Mouse (Mus musculus): ENCODE data around the gene Diaph3. TPM values are rescaled to one million over a fixed set of nuclear protein-coding genes. Genes with fewer than 3 reads are reported as not detected.
A peak's percentile ranks its signal among the peaks of the same experiment; 100 is the strongest.

The Diaph3 gene
- total RNA-seq, 4 experiments from 2014 or later: 0.73 to 1.7 (median 0.96) TPM

- no peak for DNase-seq
These were observed 61.3 kb downstream of the Diaph3 start for GRCm38 (mm10) chr14:87079725-87080124.

GRCm38 (mm10) chr14:87075021-87075531 lies 66.0 kb downstream of the Diaph3 start:
- DNase-seq: no peak

- DNase-seq: no peak
These were observed 76.8 kb downstream of the Diaph3 start for GRCm38 (mm10) chr14:87064281-87064680.

DNA sequence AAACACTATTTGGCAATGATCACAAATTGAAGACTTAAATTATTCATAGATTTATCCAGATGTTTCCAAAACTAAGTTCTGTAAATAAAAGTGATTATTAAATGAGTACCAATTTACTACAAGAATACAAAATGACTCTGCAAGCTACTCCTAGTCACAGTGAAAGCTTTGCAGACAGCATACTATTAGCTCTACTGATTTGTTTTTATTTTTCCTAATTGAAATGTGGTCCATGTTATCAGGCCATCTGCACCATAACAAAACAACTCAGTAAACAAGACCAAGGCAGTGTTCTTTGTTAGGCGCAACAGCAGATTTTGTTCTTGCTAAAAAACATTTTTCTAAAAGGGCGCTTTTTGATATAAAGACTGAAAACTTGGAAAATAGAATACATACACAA lies 84.9 kb downstream of the Diaph3 start:
- no peak for DNase-seq

DNA sequence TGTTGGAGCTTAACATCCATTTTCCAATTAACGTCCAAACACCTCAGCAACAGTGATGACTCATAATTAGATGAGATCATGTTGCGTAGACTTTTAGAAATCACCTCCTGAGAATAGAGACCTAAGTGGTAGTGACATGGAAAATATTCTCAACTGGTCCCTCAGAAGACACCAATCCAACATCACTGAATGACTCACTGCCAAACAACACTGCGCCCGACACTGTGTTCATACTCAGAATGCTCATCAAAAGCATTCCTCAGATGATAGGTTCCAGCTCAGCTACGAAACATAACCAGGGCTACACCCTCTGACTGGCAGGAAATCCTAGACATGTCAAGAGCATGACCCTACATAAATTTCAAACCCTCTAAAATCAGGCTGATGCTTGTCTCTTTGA lies 89.8 kb downstream of the Diaph3 start:
- DNase-seq: no peak

GRCm38 (mm10) chr14:87044401-87044806 lies 96.6 kb downstream of the Diaph3 start:
- no peak for DNase-seq

- no peak for DNase-seq
These were observed 120.8 kb downstream of the Diaph3 start for GRCm38 (mm10) chr14:87020240-87020639.

DNA sequence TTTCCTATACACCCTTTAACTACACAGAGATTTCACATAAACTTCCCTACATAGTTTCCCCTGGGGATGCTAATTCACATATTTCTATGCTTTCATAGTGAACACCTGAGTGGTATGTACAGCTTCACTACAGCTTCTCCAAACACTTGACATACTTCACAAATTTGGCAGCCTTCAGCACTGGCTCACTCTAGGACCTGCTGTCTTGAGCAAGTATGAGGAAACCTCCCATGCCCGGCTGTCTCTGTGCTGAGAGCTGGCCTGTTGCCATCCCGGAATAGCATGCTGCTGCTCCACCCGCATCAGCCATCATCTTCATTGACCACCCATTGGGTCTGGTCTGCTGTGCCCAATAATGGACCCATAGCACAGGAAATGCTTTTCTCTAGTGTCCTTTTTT lies 121.3 kb downstream of the Diaph3 start:
- DNase-seq: no peak

DNA sequence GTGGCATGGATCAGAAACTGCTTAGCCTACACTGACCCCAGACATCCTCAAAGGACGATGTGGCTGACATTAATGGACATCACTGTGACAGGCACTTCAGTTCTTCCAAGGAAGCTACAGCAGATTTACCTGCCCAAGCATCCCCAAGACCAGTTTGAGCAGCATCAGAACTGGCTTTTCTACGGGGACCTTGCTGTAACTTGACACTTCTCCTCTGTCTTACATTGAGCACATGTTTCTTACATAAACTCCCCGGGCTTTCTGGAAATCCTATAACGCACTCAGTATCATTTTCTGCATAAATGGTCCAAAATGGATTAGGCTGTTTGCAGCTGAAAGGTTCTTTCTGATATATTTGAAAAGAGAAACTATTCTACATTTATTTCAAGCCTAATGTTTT lies 143.7 kb downstream of the Diaph3 start:
- no peak for DNase-seq

- no peak for DNase-seq
These were observed 189.9 kb downstream of the Diaph3 start for GRCm38 (mm10) chr14:86951169-86951568.

DNA sequence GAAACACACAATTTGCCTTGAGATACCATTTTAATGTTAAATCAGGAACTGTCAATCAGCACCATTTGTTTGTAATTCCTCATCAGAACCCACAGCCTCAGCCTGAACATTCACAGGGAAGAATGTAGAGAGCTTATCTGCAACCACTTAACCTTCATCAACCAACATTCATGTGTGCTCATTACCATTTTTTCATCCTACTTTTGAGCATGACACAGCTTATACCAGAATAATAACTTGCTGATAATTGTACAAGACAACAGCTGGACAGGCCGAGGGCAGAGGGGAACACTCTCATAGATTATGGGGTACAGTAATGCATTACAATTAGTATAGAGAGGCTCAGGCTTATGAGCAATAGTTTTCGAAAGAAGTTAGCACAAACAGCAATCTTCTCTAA lies 203.1 kb downstream of the Diaph3 start:
- DNase-seq: no peak

- no peak for DNase-seq
These were observed 204.6 kb downstream of the Diaph3 start for GRCm38 (mm10) chr14:86936424-86936823.

- DNase-seq: no peak
These were observed 210.3 kb downstream of the Diaph3 start for GRCm38 (mm10) chr14:86930763-86931162.

DNA sequence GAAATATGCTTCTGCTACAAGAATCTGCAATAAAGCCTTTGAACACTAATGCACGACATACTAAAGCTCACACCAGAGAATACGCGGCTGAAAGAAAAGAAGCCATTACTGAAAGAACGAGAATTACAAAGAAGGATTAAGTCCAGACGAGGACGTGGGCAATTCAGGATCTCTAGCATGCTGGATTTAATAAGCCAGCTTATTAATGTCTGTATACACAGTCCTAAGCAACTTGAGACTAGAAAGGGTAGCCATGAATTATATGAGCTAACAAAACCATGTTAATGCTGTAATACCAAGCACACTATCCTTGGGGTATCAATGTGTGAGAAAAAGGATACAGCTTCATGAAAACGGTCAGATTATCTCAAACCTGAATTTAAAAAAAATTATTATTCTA lies 214.2 kb downstream of the Diaph3 start:
- no peak for DNase-seq

GRCm38 (mm10) chr14:86898898-86899297 lies 242.1 kb downstream of the Diaph3 start:
- DNase-seq: no peak

DNA sequence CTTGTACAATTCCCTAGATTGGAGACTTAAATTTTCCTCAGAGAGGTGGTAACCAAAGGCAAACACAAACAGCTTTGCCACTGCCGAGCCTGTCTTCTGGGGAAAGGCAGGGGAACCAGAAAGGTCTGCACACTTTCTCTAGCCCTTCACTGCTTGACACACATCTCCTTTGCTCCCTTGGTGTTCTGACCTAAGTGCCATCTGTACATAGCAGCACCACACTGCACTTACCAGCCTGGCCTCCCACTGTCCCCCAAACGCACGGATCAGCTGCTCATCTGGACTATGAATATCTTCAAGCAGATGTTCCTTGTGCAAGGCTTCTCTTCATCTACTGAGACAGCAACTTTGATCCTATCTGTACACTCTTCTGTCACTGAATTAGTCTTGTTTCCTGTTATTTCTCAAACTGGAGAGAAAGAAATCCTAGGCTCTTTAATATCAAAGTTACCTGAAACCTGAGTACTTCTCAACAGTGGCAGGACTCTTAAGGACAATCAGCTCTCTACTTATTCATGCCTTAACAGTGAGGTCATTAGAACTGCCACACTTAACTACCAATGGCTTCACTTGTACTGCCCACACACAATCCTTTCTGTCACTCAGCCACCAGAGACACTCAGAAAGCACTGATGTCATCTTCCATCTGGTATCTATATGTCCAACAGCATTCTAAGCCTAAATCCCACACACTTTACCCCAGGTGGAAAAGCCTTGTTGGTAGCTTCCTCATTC lies 251.8 kb downstream of the Diaph3 start:
- no peak for DNase-seq

- no peak for DNase-seq
These were observed 255.5 kb downstream of the Diaph3 start for GRCm38 (mm10) chr14:86885417-86886098.

DNA sequence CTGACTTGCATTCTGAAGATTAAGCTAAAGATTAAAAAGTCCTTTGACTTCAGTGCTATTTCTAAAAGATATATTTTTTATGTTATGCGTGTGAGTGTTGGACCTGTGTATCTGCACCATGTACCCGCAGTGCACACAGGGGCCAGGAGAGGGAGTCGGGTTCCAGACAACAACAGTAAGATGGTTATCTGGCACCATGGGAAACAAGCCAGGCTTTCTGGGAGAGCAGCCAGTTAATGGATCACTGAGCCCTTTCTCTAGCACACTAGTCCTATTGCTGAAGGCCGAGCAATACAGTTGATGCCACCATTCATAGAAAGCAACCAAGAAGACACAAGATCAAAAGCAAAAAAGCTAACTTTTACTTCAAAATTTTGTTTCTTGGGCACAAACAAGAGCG lies 271.5 kb downstream of the Diaph3 start:
- DNase-seq: peak; percentile 12

DNA sequence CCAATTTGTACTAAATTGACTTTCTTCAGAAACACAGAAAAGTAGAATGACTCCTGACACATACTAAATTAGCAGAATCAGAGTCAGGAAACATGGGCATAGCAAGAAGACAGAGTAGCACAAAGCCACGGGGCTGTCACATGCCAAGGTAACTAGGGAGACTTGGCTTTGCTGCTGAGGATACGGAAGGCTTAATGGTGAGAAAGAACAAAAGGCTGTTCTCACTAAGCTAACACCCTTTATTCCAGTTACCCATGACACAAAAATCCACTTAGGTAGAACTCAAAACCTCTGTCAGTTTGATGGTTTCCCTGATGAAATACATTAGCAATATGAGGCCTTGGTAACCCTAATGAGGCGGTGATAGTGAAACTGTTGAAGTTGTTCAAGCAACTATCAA lies 273.9 kb downstream of the Diaph3 start:
- no peak for DNase-seq

DNA sequence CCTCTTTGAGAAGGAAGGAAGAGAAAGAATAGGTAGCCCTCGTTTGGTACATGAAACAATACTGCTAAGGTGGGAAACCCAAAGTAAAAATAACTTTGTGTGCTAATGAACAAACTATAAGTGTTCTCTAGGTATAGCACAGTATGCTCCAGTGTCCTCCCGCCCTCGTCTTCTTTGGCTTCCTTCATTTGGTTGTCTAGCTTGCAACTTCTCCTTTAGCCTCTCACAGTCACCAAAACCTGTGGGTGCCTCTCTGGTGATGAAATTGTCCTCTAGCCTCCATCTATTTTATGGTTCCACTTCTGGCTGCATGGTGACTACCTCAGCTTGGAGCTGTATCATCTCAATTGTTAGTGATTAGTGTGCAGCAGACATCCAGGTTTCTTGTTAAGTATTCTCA lies 277.0 kb downstream of the Diaph3 start:
- no peak for DNase-seq

GRCm38 (mm10) chr14:86861277-86861946 lies 279.6 kb downstream of the Diaph3 start:
- no peak for DNase-seq

DNA sequence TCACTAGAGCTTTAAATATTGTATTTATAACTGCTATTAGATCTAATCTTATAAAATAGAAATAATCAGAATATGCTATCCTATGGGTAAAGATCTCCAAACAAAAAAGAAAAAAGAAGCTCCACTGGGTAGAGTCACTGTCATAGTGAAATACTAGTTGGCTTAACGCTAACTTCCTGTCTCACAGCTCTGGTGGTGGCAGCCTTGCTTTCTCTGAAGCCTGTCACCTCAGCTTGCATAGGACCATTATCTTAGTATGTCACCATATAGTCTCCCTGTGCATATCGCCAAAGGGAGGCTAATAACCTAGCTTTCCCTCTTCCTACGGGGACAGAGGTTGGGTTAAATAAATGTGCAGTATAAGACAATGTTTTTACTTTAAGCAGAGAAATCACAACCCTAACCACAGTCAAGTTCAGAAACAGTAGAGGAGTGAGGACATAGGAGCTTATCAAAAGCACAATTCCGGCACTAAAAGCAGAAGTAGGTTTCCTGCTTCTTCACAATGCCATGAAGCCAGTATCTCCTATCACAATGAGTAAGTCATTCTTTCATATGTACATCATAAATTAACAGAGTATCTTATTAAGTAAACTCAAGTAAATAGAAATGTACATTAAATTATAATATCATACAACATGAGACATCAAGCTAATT lies 293.8 kb downstream of the Diaph3 start:
- no peak for DNase-seq

DNA sequence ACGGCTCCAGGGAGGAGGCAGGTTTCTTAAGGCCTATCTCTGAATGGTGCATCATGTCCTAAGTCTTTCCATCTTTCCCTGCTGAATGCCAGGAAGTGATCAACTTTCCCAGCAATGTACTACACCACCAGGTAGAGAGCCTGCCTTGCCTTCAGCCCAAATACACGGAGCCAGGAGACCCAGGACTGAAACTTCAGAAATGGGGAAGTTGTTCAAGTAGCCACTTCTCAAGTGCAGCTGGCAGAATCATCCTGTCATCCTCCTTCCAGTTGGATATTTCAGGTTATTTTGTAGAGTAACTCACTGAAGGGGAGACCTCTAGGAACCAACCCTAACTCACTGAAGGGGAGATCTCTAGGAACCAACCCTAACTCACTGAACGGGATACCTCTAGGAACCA lies 297.0 kb downstream of the Diaph3 start:
- no peak for DNase-seq

Measured in adrenal gland, adult 8-10 months (tissue).